Mouse (Mus musculus): ENCODE results near the gene Nectin2. TPM values are rescaled to one million over a fixed set of nuclear protein-coding genes. Genes with fewer than 3 reads are reported as not detected.
"Not testable (repeated sequence)": the region's sequence is repeated elsewhere in the genome, so short reads cannot be mapped to it uniquely, and the experiment has no call there.

Gene Nectin2
- total RNA-seq, 2 experiments from 2014 or later, result 70.0 to 115 TPM

DNA sequence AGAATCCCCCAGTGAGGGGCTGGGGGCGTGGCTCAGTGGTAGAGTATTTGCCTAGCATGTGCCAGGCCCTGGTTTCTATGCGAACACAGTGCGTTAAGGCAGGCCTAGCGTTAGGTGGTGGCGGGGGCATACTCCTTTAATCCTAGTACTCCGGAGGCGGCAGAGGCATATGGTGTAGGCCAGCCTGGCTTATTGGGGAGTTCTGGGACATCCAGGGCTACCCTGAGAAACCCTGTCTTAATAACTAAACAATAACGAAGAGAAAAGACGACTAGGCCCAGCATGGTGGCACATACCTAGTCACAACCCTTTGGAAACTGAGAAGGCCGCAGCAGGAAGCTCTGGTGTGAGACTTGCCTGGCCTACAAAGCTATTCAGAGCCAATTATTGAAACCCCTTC, 62.2 kb downstream of the Nectin2 start:
- no peak for DNase-seq

DNA sequence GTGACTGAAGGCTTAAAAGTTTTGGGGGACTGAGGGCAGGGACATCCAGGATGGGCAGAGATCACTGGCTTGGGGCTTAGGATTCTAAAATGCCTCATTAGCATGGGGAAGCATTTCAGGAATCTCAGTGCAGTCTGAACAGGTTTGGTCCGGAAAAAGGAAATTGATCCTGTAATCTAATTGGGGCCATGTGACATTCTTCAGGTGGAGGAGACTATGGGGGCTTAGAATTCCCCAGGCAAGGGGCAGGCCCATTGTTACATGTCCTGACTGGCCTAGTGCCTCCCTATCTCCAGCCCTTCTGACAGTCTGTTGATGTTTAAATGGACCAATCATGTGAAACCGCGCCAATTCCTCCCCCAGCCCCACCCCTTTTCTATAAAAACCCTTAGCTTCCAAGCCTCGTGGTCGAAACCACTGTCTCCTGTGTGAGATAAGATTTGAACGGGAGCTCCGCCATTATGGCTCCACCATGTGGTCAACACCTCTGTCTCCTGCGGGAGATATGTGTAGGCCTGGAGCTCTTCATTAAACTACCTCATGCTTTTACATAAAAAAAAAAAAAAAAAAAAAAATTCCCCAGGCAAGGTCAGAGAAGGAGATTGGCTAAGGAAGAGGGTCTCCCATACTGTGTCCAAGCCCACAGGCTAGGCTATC, 63.2 kb downstream of the Nectin2 start:
- DNase-seq, result not testable (repeated sequence)

DNA sequence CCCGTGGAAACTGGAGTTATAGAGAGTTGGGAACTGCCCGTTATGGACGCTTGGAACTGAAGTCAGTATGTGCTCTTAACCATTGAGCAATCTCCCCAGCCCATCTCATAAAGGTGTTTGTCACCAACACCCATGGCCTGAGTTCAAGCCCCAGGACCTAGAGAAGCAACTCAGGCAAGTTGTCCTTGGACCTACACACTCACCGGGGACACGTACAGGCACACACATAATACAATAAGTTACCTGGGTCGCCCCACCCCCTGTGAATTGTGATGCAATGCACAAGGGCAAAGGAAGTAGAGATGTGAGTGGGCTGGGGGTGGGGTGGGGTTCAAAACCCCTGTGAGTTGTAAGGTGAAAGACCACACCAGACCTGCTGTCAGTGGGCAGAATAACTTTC, 63.8 kb downstream of the Nectin2 start:
- DNase-seq, result no peak

DNA sequence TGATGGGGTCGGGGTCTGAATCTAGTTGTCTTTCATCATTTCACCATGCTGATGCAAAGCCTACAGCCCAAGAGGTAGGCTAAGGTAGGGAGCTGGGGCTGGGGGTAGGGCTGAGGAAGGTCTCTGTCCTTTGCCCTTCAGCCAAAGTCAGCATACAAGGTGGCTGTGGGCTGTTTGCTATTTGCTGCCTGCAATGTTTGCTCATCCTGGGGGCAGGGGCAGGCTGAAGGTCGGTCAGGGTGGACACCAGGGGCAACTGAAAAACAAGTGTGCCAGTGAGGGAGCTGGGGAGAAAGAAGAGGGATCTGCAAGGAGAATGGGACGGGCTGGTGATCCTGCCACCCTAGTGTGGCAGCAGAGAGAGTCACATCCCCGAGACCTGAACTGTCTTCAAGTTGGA, 64.9 kb downstream of the Nectin2 start:
- DNase-seq, result no peak

DNA sequence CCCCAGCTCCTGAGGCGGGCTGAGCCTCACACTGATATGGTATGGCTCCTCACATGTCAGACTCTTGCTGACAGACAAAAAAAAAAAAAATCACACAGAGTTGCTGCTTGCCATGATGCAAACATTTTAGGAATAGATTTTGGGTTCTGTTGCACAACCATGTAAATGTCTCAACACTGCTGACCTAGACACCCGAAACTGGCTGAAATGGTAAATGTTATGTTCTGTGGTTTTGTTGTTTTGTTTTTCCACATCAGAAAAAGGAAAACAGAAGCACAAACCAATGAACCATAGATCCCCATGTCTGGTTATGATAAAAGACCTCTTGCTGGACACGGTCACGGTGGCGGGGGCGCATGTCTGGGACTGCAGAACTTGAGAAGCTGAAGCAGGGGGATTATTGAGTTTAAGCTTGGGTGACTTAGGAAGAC, 66.5 kb downstream of the Nectin2 start:
- DNase-seq, result no peak

DNA sequence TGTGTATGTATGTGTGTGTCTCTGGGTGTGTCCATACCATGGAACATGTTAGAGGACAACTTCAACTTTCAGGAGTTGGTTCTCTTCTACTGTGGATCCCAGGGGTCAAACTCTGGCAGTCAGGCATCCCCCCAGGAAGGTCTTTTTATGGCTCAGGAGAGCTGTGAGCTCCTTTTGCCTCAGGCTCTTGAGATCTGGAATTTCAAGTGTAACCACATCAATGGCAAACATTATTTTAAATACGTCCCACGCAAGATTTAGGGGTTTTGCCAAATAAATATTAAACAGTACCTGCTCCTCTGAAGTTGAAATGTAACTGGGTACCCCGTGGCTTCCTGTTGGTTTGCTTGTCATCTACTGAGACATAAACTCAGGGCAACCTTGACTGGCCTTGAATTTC, 67.3 kb downstream of the Nectin2 start:
- no peak for DNase-seq

DNA sequence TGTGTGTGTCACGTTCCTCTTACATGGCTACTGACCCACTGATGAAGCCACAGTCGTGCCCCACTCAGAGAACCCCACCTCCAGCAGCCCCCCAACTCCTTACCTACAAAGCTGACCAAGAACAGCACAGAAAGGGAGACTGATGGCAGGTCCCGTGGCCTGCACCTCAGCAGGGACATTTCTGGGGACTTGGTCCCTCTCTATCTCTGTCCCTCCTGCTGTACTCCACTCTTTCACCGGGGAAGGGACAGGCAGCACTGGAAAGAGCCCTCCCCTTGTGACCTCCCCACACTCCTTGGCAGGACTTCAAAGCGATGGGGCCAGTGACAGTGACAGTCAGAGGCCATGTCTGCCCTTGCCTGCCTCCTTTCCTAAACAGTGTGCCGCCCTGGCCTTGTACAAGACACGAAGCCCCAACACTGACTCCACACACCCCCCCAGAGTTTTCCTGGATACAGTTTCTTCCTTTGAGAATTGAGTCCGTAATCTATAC, 69.0 kb downstream of the Nectin2 start, which contains the start of the genes Gm44805 and Apoc4:
Gene Gm44805, minus strand, starts transcription at position 222 of the 493 bp plus-strand sequence.
Gene Apoc4, minus strand, starts transcription at position 278 of the 493 bp plus-strand sequence.
- peak; percentile 84 to 90 for DNase-seq

DNA sequence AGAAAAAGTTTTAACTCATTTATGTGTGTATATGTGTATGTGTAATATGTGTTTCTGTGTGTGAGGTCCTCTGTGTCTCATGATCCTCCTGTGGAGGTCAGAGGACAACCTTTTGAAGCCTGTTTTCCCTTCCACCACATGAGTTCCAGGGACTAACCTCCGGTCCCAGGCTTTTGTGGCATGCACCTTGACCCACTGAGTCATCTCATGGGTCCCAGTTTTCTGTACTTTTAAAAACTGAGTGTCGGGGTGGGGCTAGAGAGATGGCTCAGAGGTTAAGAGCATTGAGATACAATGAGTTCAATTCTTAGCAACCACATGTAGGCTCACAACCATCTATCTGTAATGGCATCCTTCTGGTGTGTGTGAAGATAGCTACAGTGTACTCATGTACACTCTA, 69.6 kb downstream of the Nectin2 start:
- DNase-seq, result peak in 1 of 2 experiments; percentile 52

DNA sequence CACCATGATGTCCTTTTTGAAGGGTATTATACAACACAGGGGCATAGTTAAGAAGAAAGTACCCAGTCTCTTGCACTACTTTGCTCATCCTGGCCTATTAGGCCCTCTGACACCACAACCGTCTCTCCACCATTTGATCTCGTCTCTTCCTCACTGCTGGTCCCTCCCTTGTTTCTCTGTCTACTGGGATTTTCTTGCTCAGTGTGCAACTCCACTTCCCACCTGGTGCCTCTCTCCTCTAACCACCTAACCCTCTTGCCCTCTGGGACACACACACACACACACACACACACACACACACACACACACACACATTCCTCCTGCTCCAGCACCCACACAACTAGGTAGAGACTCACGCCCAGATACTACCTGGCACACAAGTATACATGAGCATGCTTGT, 71.4 kb downstream of the Nectin2 start:
- DNase-seq, result no peak

DNA sequence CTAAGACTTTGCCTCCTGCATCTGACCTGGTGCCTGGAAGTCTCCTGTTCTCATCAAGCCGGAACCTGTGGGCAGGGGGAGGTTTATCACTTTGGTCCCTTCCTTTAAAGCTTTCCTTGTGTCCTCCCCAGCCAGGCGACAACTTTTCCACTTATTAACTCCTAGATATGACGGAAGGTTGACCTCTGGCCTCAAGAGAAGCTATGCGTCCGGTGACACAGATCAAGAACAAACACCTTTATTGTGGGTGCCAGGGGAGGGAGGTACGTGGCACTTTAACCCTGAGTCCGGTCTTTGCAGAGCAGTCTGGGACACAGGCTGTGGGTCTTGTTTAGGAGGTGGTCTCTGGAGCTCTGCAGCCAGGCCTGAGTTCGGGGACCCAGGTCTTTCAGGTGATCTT, 72.4 kb downstream of the Nectin2 start, which contains the start of gene Apoc2:
Gene Apoc2, minus strand, starts transcription at position 70 of the 400 bp plus-strand sequence.
- DNase-seq, result no peak

DNA sequence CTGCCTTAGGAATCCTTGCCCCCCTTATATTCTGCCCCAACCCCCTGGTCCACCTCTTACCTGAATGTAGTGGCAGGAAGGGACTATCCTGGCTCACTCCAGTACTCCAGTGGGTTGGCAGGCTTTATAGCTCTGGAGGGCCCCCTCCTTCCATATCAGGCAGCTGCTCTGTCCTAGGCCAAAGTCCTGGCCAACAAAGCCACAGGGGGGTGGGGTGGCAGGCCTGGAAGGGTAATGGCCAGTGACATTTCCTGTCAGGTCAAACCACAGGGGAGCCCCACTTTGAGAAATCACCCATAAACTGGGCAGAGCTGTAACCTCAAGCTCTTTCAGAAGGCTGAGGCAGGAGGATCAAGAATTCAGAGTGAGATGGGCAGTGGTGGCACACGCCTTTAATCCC, 73.6 kb downstream of the Nectin2 start:
- DNase-seq, result no peak

DNA sequence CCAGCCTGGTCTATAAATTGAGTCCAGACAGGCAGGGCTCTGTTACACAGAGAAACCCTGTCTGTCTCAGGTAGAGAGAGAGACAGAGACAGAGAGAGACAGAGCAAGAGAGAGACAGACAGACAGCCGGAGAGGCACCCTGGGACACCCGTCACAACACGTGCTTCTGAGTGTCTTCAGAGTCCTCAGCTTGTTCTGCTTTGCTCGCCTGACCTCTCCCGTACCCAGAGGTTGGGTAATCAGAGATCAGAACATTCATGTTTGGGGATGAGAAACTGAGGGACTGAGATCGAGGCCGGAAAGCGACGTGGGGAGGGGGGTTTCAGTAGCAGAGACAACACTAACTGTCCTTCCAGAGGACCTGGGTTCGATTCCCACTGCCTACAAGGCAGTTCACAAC, 74.5 kb downstream of the Nectin2 start:
- DNase-seq, result no peak

DNA sequence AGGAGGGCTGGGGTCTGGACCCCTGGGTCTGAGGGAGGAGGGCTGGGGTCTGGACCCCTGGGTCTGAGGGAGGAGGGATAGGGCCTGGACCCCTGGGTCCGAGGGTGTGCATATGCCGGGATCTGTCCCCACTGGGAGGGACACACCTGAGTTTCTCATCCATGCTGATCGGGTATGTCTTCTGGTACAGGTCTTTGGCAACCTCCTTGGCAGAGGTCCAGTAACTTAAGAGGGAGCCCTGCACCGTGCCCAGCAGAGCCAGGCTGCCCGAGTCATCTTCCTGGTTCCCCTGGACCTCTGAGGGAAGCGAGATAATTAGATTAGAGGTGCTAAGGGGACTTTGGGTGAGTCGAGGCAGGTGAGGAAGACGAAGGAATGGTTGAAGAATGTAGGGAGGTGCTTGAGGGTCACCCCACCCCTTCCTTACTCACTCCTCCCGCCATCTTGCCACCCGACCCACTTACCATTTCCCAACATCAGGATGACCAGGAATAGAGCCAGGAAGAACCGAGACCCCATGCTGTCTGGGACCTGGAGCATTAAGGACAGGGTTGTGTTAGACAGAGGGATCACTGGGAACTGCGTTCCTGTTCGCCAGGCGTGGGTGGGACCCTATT, 77.1 kb downstream of the Nectin2 start:
- DNase-seq, result no peak

DNA sequence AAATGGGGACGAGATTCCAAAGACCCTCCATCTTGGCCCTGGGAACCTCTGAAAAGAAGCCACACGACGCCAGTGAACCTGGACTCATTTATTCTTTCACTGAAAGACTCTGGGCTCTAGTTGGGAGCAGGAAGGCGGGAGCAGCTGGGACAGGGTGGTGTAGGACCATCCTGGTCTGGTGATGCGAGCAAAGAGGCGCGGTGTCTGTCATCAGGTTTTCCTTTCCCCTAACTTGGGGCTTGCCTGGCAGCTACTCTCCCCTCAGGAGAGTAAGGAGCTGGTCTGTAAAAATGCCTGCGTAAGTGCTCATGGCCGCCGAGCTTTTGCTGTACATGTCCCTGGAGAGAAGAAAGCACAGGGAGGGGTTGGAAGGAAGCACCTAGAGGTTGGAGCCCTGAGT, 78.8 kb downstream of the Nectin2 start:
- no peak for DNase-seq

DNA sequence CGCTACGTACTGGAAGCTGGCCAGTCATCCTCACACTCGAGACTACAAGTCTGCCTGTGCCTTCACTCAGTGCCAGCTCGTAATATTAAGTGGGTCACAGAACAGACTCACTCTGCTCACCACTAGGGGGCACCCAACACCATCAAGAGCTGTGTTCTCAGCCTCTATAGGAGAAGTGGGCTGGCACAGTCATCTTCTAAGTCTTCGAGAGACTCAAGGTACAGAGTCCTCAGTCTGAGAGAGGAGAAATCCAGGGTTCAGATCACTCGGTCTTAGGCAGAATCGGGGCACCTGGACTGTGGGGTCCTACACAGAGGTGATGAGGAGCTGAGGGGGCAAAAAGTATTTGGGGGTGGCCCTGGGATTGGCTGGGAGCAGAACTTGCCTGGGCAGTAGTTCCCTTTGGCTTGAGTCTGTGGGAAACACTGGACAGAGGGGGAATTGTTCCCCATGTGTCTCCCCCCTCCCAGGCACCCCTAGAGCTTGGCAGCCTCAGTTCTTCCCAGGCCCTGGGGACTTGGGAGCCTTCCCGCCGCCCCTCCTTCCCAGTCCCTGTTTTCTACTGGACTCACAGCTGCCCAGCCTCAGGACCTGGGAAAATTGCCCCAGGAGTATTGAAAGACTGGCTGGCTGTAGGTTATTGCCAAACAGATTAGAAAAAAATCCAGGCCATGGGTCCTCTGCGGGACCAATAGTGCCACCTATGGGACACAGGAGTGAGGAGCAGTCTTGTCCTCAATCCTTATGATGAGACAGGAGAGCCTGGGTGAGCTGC, 81.1 kb downstream of the Nectin2 start:
- DNase-seq, result peak; percentile 93 to 96

DNA sequence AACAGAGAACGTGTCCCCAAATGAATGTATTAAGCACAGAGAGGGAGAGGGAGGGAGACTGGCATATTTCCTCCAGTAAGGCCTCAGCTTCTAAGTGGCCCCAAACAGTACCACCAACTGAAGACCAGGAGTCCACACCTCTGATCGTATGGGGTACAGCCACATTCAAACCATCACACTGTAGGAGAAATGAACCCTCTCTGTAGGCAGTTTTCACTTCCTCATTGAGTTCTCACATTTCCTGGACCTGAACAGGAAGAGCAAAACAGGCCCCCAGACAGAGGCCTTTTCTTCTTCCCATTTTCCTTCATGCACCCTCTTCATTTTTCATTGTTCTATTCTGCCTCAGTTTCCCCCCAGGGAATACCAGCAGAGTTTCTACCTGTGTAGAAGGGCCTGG, 82.8 kb downstream of the Nectin2 start:
- DNase-seq, result no peak

DNA sequence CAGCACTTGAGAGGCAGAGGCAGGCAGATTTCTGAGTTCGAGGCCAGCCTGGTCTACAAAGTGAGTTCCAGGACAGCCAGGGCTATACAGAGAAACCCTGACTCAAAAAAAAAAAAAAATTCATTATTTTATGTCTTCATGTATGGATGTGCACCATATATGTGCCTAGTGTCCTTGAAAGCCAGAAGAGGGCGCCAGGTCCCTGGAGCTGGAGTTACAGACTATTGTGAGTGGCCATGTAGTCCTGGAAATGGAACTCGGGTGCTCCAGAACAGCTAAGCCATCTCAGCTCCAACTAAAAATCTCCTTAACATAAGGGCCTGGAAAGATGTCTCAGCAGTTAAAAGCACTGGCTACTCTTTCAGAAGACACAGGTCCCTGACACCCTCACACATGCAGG, 83.5 kb downstream of the Nectin2 start:
- DNase-seq, result no peak

Other genes starting within 250 kb of the Nectin2 start
- gene Bloc1s3, start 242.1 kb downstream of the Nectin2 start, total RNA-seq (2021), result 10 to 100 TPM in 1 of 2 experiments, 1 to 10 TPM in 1; 8.7 to 12.1 TPM
- gene Trappc6a, start 242.1 kb downstream of the Nectin2 start, total RNA-seq (2021), result 10 to 100 TPM; 73.1 to 91.1 TPM
- gene Nkpd1, start 232.6 kb downstream of the Nectin2 start, total RNA-seq (2021), result under 1 TPM in 1 of 2 experiments, not detected in 1; 0.17 TPM
- 10 to 100 TPM; 65.5 to 70.2 TPM for gene Ppp1r37, start 187.4 kb downstream of the Nectin2 start, total RNA-seq (2021)
- under 1 TPM; 0.33 to 0.36 TPM for gene Zfp296, start 173.2 kb downstream of the Nectin2 start, total RNA-seq (2021)
- 10 to 100 TPM; 71.8 to 90.6 TPM for gene Gemin7, start 172.9 kb downstream of the Nectin2 start, total RNA-seq (2021)
- 10 to 100 TPM; 28.1 to 39.7 TPM for gene Clasrp, start 146.0 kb downstream of the Nectin2 start, total RNA-seq (2021)
- 10 to 100 TPM; 33.6 to 34.7 TPM for gene Relb, start 121.0 kb downstream of the Nectin2 start, total RNA-seq (2021)
- 100 to 1,000 TPM; 175 to 178 TPM for gene Clptm1, start 85.5 kb downstream of the Nectin2 start, total RNA-seq (2021)
- 1 to 10 TPM in 1 of 2 experiments, not detected in 1; 1.9 TPM for gene Apoc2, start 72.5 kb downstream of the Nectin2 start, total RNA-seq (2021)
- gene Gm44805, start 69.1 kb downstream of the Nectin2 start, total RNA-seq (2021), result under 1 TPM in 1 of 2 experiments, not detected in 1; 0.40 TPM
- gene Apoc4, start 69.0 kb downstream of the Nectin2 start, total RNA-seq (2021), result 100 to 1,000 TPM in 1 of 2 experiments, 10 to 100 TPM in 1; 42.0 to 110 TPM
- 1,000 to 10,000 TPM in 1 of 2 experiments, 100 to 1,000 TPM in 1; 185 to 1,007 TPM for gene Apoc1, start 57.8 kb downstream of the Nectin2 start, total RNA-seq (2021)
- 1,000 to 10,000 TPM in 1 of 2 experiments, 100 to 1,000 TPM in 1; 927 to 1,142 TPM for gene Apoe, start 51.3 kb downstream of the Nectin2 start, total RNA-seq (2021)
- 100 to 1,000 TPM; 124 to 135 TPM for gene Tomm40, start 35.0 kb downstream of the Nectin2 start, total RNA-seq (2021)
- 10 to 100 TPM; 43.5 to 53.8 TPM for gene Bcam, start 20.5 kb upstream of the Nectin2 start, total RNA-seq (2021)
- not detected for gene Cblc, start 46.3 kb upstream of the Nectin2 start, total RNA-seq (2021)
- gene Bcl3, start 72.3 kb upstream of the Nectin2 start, total RNA-seq (2021), result 10 to 100 TPM; 19.5 to 51.0 TPM
- under 1 TPM in 1 of 2 experiments, not detected in 1; 0.83 TPM for gene Gm19345, start 101.5 kb upstream of the Nectin2 start, total RNA-seq (2021)
- not detected for gene Ceacam16, start 110.8 kb upstream of the Nectin2 start, total RNA-seq (2021)
- not detected for gene Ceacam19, start 137.5 kb upstream of the Nectin2 start, total RNA-seq (2021)
- 10 to 100 TPM; 28.8 to 33.7 TPM for gene Pvr, start 170.7 kb upstream of the Nectin2 start, total RNA-seq (2021)
- not detected for gene Igsf23, start 200.3 kb upstream of the Nectin2 start, total RNA-seq (2021)
- not detected for gene Ceacam20, start 214.9 kb upstream of the Nectin2 start, total RNA-seq (2021)
- gene Nlrp9b, start 241.0 kb upstream of the Nectin2 start, total RNA-seq (2021), result not detected

All from adrenal gland, postnatal 36 days (tissue).